Mouse (Mus musculus) liver, postnatal 0 days (tissue): ENCODE results near the gene Ghitm.

ENCODE experiments used
- CTCF ChIP-seq: sonication (generic); IDR thresholded peaks from 2 replicates; pipeline ENCODE4 v1.5.1; 2016; ENCODE audit warnings: antibody characterized with exemption, low read depth
- EP300 ChIP-seq: IDR thresholded peaks from 2 replicates; pipeline ENCODE4 v1.6.1; 2016; ENCODE audit warnings: antibody characterized with exemption, low read depth, mild to moderate bottlenecking

DNA sequence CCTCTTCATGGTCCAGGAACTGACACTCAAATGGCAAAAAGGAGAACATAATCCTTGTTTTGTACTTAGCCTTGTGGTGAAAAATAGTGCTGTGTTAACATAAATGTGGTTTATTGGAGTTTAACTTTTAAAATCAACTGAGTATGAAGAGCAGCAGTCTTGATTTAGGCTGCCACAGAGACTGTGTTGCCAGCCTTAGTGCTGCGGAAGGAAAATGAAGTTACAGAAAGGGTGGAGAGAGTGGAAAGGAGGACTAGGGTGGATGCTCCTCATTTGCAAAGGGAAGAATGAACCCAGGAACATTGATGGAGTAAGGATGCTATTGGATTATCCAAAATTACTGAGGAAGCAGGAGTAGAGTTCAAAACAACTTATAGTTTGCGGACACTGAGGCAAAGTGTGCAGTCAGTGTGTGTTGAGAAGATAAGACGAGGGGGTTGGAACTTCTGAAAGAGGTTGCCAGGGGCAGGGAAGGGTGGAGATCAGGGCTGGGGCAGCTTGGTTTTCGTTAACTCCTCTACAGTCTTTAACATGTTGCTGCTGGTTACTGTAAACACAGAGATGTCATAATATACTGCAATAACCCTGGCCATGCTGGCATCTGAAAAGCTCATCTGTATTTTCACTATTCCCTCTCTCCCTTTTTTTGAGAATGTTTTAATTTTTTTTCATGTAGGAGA, 28.3 kb upstream of the Ghitm start:
- TF ChIP-seq CTCF (no peak), EP300 (peak; percentile 72)
